Mouse (Mus musculus) C2C12 (cell line): ENCODE results near the gene Entpd1. TPM values are rescaled to one million over a fixed set of nuclear protein-coding genes. Genes with fewer than 3 reads are reported as not detected.
A peak's percentile ranks its signal among the peaks of the same experiment; 100 is the strongest.

Source experiments
- H3K27me3 ChIP-seq: one replicate; pipeline ENCODE4 v1.6.1; 2011; ENCODE audit not compliant: control insufficient read depth, insufficient read depth, insufficient read length
- H3K36me3 ChIP-seq: one replicate; pipeline ENCODE4 v1.6.1; 2011; ENCODE audit not compliant: control insufficient read depth, insufficient read depth
- H3K4me3 ChIP-seq: one replicate; pipeline ENCODE4 v1.5.1; 2011; ENCODE audit warnings: mild to moderate bottlenecking, control low read depth; ENCODE audit not compliant: poor library complexity, insufficient read depth, severe bottlenecking
- H3K79me2 ChIP-seq: one replicate; pipeline ENCODE4 v1.6.1; 2011; ENCODE audit not compliant: control insufficient read depth, insufficient read depth
- H3K79me3 ChIP-seq: one replicate; pipeline ENCODE4 v1.6.1; 2011; ENCODE audit warnings: low read depth, control low read depth
- H3ac ChIP-seq: one replicate; pipeline ENCODE3; 2011; ENCODE audit warnings: low read depth; ENCODE audit not compliant: control insufficient read depth, insufficient read length
- CEBPB ChIP-seq: IDR thresholded peaks from one replicate; pipeline ENCODE4 v1.6.1; 2011; ENCODE audit warnings: low read depth, mild to moderate bottlenecking, control low read depth, moderate library complexity
- CTCF ChIP-seq: IDR thresholded peaks from one replicate; pipeline ENCODE4 v1.5.1; 2011; ENCODE audit not compliant: control insufficient read depth, insufficient read depth, insufficient read length
- FOSL1 ChIP-seq: IDR thresholded peaks from one replicate; pipeline ENCODE4 v1.8.0; 2011; ENCODE audit warnings: mild to moderate bottlenecking, low read length; ENCODE audit not compliant: poor library complexity, insufficient read depth, severe bottlenecking
- MAX ChIP-seq: IDR thresholded peaks from one replicate; pipeline ENCODE4 v1.6.1; 2011; ENCODE audit warnings: mild to moderate bottlenecking, control low read depth
- MYOD1 ChIP-seq: IDR thresholded peaks from one replicate; pipeline ENCODE4 v1.6.1; 2011; ENCODE audit warnings: low read depth; ENCODE audit not compliant: control insufficient read depth, insufficient read length
- MYOG ChIP-seq: IDR thresholded peaks from one replicate; pipeline ENCODE4 v1.6.1; 2011; ENCODE audit not compliant: control insufficient read depth, insufficient read length; ENCODE audit errors: extremely low read depth
- USF1 ChIP-seq: IDR thresholded peaks from one replicate; pipeline ENCODE4 v1.6.1; 2011; ENCODE audit warnings: low read depth, mild to moderate bottlenecking, control low read depth, moderate library complexity
- polyA plus RNA-seq: library from polyadenylated mRNA; unstranded; fragments of >200 nt; fragmentation: generic; extraction: Trizol; gene quantifications from one replicate; pipeline ENCODE4 v1.2.1, GENCODE M21; 2012; ENCODE audit warnings: missing spikeins

Gene Entpd1
- polyA plus RNA-seq, 1 experiment: not detected

DNA sequence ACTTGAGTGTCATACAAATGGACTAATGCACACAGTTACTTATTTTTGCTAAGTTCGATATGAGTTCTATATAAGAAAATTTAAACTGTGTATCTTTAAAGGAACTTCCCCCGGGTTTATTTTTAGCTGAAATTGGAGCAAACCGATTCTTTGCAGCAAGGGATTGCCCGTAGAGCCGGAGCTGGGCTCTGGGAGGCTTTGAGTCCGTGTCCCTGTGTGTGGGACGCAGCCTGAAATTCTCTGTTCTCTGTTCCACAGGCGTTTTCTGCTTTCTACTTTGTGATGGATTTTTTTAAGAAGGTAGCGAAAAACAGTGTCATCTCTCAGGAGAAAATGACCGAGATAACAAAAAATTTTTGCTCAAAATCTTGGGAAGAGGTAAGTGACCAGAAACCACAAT is 121.2 kb downstream of the Entpd1 start:
- H3K27me3 ChIP-seq: peaks cover 16% of the 10 kb centered on the region

GRCm38 (mm10) chr19:40733849-40734248 is 121.7 kb downstream of the Entpd1 start:
- TF ChIP-seq USF1: no peak
- no peak for TF ChIP-seq CEBPB
- TF ChIP-seq FOSL1: no peak
- TF ChIP-seq MAX: no peak
- TF ChIP-seq MYOG: no peak
- Histone ChIP-seq H3K36me3 (no peaks in the 10 kb centered on the region), H3K79me3 (no peaks in the 10 kb centered on the region), H3K4me3 (no peak overlapping the region), H3K27me3 (peaks cover 12% of the 10 kb centered on the region), H3ac (no peak overlapping the region), H3K79me2 (no peaks in the 10 kb centered on the region)

More for the DNA sequence above, 121.2 kb downstream of the Entpd1 start:
- Histone ChIP-seq H3K36me3 (no peaks in the 10 kb centered on the region), H3K79me3 (no peaks in the 10 kb centered on the region), H3ac (no peak overlapping the region), H3K79me2 (no peaks in the 10 kb centered on the region), H3K4me3 (no peak overlapping the region)
- TF ChIP-seq CTCF (no peak), FOSL1 (no peak)

GRCm38 (mm10) chr19:40736680-40737512 is 124.7 kb downstream of the Entpd1 start:
- H3K27me3 ChIP-seq: peaks cover 8% of the 10 kb centered on the region
- H3K4me3 ChIP-seq: no peak overlapping the region
- no peaks in the 10 kb centered on the region for H3K36me3 ChIP-seq
- TF ChIP-seq MAX: no peak
- TF ChIP-seq CTCF: peak; percentile 50
- no peak overlapping the region for H3ac ChIP-seq
- H3K79me2 ChIP-seq: no peaks in the 10 kb centered on the region
- no peaks in the 10 kb centered on the region for H3K79me3 ChIP-seq

- TF ChIP-seq MAX (no peak), USF1 (no peak), FOSL1 (no peak), MYOD1 (no peak), CTCF (no peak), CEBPB (no peak), MYOG (no peak)
- no peaks in the 10 kb centered on the region for H3K79me3 ChIP-seq
- H3K4me3 ChIP-seq: no peak overlapping the region
- H3K79me2 ChIP-seq: no peaks in the 10 kb centered on the region
- no peaks in the 10 kb centered on the region for H3K36me3 ChIP-seq
- peaks cover 12% of the 10 kb centered on the region for H3K27me3 ChIP-seq
- H3ac ChIP-seq: no peak overlapping the region
These were observed 125.4 kb downstream of the Entpd1 start for GRCm38 (mm10) chr19:40737613-40738012.

- Histone ChIP-seq H3K79me2 (no peaks in the 10 kb centered on the region), H3ac (no peak overlapping the region), H3K27me3 (peaks cover 12% of the 10 kb centered on the region), H3K79me3 (no peaks in the 10 kb centered on the region), H3K36me3 (no peaks in the 10 kb centered on the region), H3K4me3 (no peak overlapping the region)
- no peak for TF ChIP-seq MYOG
- TF ChIP-seq CEBPB: no peak
- no peak for TF ChIP-seq MYOD1
- TF ChIP-seq USF1: no peak
- no peak for TF ChIP-seq MAX
- TF ChIP-seq CTCF: no peak
- TF ChIP-seq FOSL1: no peak
These were observed 126.6 kb downstream of the Entpd1 start for GRCm38 (mm10) chr19:40738683-40739324.

- H3K27me3 ChIP-seq: peaks cover 18% of the 10 kb centered on the region
- no peak overlapping the region for H3K4me3 ChIP-seq
- H3K79me3 ChIP-seq: no peaks in the 10 kb centered on the region
- H3ac ChIP-seq: no peak overlapping the region
- H3K79me2 ChIP-seq: no peaks in the 10 kb centered on the region
- no peaks in the 10 kb centered on the region for H3K36me3 ChIP-seq
- TF ChIP-seq CTCF (no peak), MYOG (no peak), USF1 (no peak), CEBPB (no peak), MAX (no peak)
These were observed 134.4 kb downstream of the Entpd1 start for GRCm38 (mm10) chr19:40746603-40747002.
